Mouse (Mus musculus) 3T3-L1 (cell line): ENCODE data around the gene Igfbp2.

Experiments
- DNase-seq: peaks from one replicate; pipeline ENCODE4 v3.0.0-alpha.2; 2015; ENCODE audit warnings: low read depth, low spot score

Gene Igfbp2

DNA sequence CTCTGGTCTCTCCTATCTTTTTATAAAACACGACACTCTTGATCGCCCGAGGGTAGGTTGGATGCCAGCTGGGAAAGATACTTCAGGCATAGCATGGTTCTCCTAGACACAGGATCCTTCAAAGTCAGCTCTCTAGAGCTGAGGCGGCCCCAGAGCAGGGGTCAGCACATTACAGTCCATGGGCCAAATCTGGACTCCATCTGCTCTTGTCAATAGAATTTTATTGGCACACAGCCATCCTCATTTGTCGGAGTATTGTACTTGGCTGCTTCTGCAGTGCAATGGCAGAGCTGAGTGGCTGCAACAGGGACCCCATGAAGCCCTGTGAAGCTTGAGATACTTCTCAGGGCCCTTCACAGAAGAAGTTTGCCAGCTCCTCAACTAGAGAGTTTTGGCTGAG lies 9.1 kb upstream of the Igfbp2 start:
- DNase-seq: no peak

DNA sequence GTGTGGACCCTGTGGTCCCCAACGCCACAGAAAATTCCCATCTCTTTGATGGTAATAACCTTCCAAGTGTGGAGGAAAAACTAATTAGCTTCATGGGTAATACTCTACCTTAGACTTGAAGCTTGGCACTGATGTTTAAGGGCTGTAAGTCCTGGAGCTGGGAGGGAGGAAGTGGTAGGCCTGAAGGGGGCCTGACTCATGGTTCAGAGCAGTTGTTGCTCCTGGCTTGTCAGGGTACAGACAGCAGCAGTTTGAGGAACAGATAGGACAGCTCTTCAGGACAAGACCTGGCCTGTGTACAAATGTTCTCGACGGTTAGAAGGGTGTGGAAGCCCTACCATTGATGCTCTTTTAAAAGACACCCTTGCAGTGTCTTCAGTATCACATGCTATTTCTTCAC lies 8.7 kb upstream of the Igfbp2 start:
- no peak for DNase-seq

DNA sequence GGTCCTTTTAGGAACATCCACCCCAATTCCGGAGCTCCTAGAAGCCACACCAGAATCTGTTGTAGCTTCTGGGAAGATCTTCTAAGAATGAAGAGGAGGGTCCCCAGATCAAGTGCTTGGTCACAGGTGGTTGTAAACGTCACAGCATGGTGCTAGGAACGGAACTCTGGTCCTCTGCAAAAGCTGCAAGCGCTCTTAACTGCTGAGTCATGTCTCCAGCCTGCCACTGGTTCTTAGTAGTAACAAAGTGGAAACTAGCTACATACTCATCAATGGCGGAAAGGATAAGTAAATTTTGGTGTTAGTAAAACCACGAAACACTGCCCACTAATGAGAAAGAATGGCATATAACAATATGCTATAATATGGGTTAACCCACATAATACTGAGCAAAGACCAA lies 4.3 kb upstream of the Igfbp2 start:
- no peak for DNase-seq

DNA sequence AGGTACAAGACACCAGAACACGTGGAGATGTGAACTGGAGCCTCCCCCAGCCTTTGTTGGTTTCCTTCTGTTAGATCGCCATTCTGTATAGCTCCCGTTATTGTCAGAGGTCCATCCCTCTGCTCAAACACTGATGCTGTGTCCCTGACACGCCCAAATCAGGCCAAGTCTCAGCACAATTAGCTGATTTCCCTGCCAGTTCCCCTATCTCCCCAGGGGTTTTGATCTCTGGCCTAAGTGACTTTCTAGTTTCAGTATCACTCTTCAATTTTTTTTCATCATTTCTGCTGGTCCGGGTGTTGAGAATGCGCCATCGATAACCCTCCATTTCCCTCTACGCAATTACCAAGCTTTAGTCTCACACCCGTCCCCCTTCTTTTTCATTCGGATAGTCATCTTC lies 1.4 kb upstream of the Igfbp2 start:
- DNase-seq: no peak

DNA sequence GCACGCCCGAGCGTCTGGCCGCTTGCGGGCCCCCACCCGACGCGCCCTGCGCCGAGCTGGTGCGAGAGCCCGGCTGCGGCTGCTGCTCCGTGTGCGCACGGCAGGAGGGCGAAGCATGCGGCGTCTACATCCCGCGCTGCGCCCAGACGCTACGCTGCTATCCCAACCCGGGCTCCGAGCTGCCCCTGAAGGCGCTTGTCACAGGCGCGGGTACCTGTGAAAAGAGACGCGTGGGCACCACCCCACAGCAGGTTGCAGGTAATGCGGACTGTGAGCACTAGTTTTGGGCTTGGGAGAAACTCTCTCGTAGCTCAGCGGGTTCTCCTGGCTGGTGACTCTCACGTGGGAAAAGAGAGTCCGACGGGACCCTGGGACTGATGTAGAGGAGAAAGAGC lies 401 bp downstream of the Igfbp2 start:
- no peak for DNase-seq

DNA sequence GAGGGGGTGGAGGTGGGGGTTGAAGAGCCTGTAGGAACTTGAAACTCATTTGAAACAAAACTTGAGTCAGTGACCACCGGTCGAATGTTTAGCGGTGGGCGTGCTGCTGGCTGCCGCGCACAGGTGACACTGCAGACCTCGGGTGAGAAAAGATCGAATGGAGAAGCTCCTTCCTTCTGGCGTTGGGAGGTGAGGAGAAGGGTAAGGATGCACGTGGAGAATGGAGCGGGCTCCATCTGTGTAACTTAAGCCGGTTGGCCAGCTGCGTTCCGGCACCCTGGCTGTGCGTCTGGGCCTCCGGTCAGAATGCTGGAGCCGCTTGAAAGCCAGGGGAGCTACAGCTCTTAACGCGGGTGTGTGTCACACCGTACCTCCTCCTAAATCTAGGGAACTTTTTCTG lies 983 bp downstream of the Igfbp2 start:
- no peak for DNase-seq

DNA sequence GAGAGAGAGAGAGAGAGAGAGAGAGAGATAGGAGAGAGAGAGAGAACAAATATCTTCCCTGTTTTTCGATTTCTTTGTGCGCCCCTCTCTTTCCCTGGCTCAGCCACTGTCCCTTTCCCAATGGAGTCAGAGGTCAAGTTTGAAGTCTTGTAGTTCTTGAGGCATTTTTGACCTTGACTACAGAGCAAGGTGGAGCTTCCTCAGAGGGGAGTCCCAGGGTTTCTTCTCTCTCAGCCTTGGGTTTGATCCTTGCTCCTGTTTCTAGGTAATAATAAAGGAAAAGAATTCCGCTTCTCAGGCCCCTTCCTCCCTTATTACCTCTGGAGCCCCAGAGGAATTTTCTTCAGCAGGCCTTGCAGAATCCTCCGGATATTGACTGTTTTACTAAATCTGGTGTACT lies 1.6 kb downstream of the Igfbp2 start:
- no peak for DNase-seq

DNA sequence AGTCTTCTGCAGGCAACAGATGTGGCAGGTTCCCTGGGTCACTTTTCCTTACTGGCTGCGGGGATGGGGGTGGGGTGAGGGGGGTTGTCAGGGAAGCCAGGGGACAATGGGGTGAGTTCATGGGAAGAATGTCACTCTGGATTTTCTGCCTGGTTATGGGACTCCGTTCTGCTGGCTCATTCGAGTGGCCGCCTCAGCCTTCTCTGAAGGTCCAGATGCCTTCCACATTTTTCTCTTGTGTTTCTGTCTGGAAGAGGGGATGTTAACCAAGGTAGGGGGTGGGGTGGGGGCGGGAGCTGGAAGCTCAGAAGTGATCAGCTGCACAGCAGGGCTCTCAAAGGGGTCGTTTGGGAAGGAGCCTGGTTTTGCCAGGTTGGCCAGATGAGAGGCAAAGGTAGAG lies 2.1 kb downstream of the Igfbp2 start:
- DNase-seq: no peak

DNA sequence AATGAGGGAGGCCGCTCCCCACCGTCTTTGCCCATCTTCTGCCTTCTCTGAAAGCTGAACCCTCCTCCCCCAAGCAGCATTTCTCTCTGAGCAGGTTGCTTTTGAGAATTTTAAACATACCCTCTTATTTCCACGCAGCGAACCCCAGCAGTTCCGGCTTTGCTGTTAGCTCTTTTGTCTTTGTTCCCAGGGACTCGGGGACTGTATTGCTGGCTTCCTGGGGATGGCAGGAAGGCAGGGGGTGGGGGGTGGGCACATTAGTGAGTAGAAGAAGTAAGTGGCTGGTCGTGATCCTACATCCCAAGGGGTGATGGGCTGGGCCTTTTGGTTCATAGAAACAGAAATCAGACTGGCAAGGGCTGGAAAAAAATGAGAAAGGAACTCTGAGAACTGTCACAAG lies 2.6 kb downstream of the Igfbp2 start:
- no peak for DNase-seq

DNA sequence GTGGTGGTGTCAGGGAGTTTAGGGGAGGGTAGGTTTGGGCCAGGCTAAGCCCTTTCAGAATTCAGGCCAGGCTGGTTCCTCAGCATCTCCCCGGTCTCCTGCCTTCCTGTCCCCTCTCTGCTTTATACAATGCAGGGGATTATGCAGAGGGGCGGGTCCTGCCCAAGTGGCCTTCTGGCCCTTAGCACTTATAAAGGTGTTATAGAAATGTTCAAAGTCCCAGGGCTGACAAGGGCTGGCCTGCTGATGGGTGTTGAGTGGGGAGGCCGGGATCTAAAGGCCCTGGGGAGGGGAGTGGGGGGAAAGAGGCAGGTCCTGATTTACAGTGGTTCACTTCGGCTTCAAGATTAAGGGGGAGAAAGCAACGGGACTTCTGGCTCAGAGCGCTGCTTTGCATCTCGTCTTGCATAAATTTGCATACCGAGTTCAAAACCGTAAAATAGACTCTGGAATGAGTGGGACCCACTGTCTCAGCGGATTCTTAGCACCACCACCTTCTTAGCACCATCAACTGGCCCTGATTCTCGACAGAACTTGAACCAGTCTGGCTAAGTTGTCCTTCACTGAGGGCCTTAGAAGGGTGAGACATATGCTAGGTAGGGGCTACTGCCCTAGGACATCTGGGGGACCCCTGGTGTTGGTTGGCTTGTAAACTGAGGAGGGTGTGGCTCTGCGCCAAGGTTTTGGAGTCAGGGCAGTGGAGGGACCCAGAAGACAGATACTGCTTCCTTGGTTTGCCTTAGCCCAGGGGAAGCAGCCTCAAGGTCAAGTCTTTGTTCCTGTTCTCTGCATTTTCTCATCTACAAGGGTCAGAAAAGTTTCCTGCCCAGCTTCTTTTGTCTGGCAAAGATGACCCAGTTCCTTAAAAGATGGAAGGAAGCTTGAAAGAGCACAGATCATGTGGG lies 3.4 kb downstream of the Igfbp2 start:
- DNase-seq: no peak

DNA sequence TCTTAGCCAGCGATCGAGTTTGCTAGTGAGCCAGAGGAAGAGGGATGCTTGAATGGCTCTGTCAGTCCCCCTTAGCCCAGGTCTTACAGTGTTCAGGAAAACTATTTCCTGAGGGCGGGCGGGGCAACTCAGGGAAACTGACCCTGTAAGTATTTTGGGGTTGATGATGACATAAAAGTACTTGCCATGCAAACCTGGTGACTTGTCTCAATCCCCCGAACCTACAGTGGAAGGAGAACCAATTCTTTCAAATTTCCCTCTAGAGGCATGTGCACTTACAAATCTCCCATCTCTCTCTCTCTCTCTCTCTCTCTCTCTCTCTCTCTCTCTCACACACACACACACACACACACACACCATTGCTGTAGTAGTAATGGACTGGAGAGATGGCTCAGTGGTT lies 4.5 kb downstream of the Igfbp2 start:
- no peak for DNase-seq

DNA sequence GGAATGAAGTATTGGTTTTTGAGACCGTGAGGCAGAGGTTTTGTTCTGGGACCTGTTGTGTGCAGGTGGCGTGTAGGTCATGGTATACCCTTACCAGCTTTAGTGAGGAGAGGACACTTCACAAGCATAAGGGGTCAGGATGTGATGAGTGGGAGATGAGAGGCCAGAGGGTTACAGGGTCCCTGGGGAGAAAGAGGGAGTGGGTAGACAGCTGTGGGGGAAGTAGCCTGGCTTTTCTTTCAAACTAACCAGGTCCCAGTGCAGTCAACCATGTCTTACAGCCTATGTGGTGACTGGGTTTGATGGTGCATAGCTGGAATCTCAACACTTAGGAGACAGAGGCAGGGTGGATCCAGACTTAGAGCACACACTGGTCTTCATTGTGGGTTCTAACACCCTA lies 6.2 kb downstream of the Igfbp2 start:
- DNase-seq: no peak

DNA sequence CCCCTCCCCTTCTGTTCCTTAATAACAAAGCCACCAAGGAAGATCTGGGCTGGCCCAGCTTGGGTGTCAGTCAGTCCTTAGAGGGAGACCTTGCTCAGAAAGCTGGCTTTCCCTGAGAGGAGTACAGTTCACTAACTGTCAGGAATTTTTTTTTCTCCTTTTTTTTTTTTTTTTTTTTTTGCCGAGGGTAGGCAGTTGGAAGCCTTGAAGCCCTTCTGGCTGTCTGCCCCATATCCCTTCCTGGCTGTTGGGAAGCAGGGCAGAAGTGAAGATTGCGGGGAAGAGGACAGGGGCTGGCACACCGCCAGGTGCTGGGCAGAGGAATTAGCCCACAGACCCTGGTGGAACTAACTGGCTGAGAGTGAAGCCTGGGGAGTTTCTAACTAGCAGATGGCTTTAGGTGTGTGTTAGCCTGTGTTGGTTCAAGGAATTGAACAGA lies 8.4 kb downstream of the Igfbp2 start:
- DNase-seq: no peak

DNA sequence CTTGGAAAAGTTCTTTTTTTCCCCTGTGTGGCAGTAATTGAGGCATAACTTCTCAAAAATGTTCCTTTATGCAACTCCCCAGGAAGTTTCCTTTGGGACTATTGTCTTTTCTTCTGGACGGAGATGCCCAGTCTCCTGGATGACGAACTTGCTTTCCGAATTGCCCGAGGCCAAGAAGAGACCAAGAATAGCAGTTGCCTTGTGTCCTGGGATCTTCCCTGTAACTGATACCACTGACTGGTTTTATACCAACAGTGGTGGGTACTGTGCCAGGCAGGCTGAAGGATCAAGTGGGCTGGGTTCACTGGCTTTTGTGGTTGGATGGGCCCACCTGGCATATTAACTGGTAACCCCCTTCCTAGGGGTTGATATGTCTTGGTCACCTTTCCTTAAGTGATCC lies 9.3 kb downstream of the Igfbp2 start:
- no peak for DNase-seq

DNA sequence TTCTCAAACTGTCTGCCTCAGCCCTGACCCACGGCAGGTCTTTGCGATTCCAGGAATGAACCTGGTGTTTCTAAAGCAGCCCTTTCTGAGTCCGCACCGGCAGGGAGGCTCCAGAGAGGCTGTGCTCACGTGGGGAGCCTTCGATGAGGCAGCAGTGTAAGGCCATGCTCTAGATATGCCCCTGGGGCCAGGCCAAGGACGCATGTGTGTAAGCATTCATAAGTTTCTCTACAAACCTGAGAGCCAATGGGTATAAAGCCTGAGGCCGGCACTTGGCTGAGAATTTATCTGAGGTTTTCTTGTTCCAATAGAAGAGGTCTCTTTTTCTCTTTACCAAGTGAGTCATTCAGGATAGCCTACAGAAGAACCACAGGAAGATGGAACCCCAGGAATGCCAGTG lies 15.1 kb downstream of the Igfbp2 start:
- no peak for DNase-seq

DNA sequence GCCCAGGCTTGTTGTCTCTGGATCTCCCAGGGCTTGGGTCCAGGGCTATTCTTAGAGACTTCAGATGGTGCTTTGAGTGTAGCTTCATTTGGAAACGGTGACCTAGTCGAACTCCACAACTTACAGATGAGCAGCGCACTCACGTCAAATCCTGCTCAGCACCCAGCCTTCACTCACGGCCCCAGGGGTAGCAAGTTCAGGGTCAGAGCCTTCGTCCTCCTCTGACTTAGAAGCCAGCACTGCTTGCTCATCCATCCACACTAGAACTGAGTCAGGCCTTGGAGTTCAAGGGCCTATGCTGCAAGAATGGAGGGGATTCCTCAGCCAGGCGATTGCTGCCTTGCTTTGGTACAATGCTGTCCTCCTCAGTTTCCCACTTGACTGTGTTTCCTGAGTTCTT lies 15.5 kb downstream of the Igfbp2 start:
- DNase-seq: no peak

DNA sequence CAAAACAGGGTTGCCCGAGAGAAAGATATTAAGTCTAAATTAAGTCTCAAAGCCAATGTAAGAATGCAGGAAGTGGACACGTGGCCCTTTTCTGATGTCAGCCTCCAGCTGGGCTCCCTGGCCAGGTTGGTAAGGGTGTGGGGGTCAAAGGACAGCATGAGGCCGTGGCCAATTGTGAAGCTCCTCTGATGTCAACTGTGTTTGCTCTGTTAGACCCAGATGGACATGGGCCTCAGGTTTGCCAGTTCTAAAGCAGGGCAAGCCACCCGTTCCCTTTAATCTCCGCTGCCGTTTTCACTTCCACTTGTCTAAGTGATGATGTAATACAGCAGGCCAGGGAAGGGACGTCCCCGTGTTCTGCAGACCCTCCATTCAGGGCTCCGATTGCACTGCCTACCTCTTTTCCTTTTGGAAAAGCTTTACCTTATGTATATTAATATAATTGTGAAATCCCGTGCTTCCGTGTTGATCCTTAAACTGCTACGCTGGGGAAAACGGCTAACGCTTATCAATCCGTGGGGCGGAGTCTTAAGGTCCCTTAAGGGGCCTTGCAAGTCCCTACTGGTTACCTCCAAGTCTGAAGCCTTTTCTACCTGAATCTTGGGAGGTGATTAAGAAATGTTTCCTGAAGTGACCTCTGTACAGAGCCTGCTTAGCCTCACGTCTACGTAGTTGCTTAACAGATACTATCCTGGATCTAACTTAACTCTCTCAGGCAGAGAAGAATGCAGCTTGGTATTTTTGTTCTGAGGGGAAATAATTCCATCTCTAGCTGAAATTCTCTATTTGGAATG lies 18.6 kb downstream of the Igfbp2 start:
- no peak for DNase-seq

DNA sequence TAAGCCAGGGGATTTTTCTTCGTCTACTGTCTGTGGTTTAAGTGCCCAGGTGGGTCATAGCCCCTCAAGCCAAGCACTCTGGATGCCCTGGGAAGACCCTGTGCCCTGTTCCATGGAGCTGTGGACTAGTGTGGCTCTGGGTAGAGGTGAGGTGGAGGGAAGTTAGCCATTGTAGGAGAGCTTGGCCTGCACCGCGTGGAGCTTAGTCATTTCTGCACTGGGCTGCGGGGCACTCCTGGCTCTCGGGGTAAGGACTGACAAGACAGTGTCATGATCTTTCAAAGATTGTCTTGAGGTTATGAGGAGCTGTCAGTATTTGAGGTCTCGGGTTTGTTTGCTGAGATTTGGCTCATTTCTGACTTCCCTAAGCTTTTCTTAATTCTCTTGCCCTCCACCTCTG lies 20.4 kb downstream of the Igfbp2 start:
- no peak for DNase-seq

DNA sequence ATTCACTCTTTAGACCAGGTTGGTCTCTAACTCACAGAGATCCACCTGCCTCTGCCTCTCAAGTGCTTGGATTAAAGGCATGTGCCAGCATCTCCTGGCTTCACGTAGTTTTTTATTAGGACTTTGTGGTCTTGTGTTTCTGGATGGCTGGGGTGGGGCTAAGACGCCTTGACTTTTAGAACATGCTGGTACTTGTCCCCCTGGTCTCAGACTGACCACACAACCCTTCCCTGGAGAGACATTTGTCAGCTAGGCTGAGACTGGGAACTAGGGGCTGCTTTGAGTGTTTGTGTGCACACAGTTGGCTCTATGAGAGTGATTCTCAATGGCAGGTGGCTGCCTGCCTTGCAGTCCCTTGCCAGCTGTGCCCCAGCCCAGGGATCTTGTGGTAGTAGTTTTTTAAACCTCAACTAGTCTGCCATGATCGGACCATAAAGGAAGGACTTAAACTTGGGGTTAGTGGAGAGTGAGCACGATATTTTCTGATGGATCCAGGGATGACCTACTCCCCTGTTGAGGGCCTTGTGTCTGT lies 23.6 kb downstream of the Igfbp2 start:
- no peak for DNase-seq

DNA sequence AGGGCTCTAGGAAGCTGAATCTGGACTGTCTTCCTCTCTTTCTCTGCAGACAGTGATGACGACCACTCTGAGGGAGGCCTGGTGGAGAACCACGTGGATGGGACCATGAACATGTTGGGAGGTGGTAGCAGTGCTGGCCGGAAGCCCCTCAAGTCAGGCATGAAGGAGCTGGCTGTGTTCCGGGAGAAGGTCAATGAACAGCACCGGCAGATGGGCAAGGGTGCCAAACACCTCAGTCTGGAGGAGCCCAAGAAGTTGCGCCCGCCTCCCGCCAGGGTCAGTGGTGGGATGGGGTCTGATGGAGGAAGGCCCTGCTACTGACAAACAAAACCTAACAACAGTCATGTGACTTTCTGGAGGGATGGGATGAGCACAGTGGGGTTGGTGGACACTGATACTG lies 24.7 kb downstream of the Igfbp2 start:
- no peak for DNase-seq

DNA sequence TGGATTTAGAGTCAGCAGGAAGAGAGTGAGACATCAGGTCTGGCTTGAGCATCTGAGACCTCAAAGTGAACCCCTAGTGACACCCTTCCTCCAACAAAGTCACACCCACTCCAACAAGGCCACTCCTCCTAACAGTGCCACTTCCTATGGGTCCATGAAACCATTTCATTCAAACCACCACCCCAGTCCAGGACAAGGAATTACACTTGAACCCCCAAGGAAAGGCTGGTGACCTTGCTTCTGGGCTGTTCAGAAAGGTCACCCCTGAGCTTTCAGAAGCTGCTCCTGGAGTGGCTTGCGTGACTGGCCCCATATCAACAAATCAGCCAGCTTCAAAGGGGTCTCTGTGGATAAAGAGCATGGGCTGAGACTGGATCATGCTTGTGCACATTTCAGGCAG lies 29.5 kb downstream of the Igfbp2 start:
- no peak for DNase-seq

DNA sequence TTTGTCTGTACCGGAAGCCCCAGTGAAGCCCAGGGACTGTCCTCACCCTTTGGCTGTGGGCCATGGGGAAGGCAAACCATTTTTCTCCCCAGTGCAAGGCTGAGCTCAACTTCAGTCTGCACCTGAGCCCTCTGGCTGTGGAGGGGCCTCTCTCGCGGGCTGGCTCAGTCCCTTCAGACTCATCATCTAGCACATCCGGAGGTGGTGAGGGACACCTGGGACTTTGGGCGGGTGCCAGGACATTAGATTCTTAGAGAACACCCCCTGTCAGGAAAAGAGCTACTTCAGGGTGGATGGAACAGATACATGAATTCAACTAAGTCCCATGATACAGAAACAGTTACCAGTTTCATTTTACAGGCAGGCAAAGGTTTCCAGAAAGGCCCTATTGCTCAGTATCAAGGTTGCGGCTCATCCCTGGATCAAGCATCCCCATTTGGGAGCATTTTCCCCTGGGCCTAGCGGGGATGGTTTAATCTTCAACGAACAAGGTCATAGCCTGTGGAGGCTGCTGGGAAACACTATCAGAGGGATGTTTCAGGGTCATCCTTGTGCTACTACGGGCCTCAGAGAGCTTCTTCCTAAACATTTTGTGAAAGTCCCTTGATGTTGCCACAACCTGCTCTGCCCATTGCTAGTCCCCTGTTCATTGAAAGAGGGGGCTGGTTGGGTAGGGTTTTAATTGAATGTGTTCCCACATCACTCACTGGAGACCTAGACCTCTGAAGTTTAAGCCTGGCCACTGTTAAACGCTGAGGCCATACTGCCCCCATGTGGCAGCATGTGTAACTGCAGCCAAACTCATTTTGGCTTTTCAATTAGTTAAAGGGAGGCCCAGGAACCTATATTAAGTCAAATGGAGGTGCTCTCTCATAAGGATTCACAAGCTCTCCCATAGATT lies 30.3 kb downstream of the Igfbp2 start:
- peak; percentile 76 for DNase-seq
